Mouse (Mus musculus): ENCODE data around the gene Nsmf. TPM values are rescaled to one million over a fixed set of nuclear protein-coding genes. Genes with fewer than 3 reads are reported as not detected.

Gene Nsmf
- polyA plus RNA-seq, 1 experiment from 2014 or later = 10.8 TPM

- Histone ChIP-seq H3K9ac (ENCODE audit: low read depth, low read length) (peak within 1 kb of the TSS; percentile 28), H3K9me3 (replicated peaks; ENCODE audit: control insufficient read depth, low read length) (no peaks in the 10 kb centered on the region), H3K4me1 (ENCODE audit: control insufficient read depth, low read depth, low read length) (peaks cover 10% of the 10 kb centered on the region), H3K4me3 (ENCODE audit: low read depth, low read length) (peak within 1 kb of the TSS; percentile 41), H3K36me3 (ENCODE audit: control insufficient read depth, insufficient read depth) (no peaks in the 10 kb centered on the region), H3K27me3 (ENCODE audit: control insufficient read depth, insufficient read depth, low read depth, low read length) (no peaks in the 10 kb centered on the region), H3K27ac (ENCODE audit: low read length) (no peak within 1 kb of the TSS), H3K4me2 (ENCODE audit: low read depth, low read length) (peak within 1 kb of the TSS; percentile 59)
- WGBS (ENCODE audit: insufficient replicate concordance) = 39% methylated on average over 28 of the region's 28 CpGs
- ATAC-seq (ENCODE audit: low read depth) = peak; percentile 79
Observed at GRCm38 (mm10) chr2:25095109-25095850, 41.1 kb downstream of the Nsmf start, which contains the start of gene Noxa1. Gene Noxa1, minus strand, starts transcription at chr2:25095149.

- 53% methylated on average over 3 of the region's 3 CpGs for whole genome bisulfite sequencing (ENCODE audit: insufficient replicate concordance)
- Histone ChIP-seq H3K27ac (ENCODE audit: low read length) (no peak overlapping the region), H3K9ac (ENCODE audit: low read depth, low read length) (no peak overlapping the region), H3K36me3 (ENCODE audit: control insufficient read depth, insufficient read depth) (no peaks in the 10 kb centered on the region), H3K4me3 (ENCODE audit: low read depth, low read length) (no peak overlapping the region), H3K4me2 (ENCODE audit: low read depth, low read length) (no peak overlapping the region), H3K4me1 (ENCODE audit: control insufficient read depth, low read depth, low read length) (peaks cover 10% of the 10 kb centered on the region), H3K27me3 (ENCODE audit: control insufficient read depth, insufficient read depth, low read depth, low read length) (no peaks in the 10 kb centered on the region), H3K9me3 (replicated peaks; ENCODE audit: control insufficient read depth, low read length) (no peaks in the 10 kb centered on the region)
- no peak for ATAC-seq (ENCODE audit: low read depth)
Observed at GRCm38 (mm10) chr2:25098005-25098615, 44.0 kb downstream of the Nsmf start.

DNA sequence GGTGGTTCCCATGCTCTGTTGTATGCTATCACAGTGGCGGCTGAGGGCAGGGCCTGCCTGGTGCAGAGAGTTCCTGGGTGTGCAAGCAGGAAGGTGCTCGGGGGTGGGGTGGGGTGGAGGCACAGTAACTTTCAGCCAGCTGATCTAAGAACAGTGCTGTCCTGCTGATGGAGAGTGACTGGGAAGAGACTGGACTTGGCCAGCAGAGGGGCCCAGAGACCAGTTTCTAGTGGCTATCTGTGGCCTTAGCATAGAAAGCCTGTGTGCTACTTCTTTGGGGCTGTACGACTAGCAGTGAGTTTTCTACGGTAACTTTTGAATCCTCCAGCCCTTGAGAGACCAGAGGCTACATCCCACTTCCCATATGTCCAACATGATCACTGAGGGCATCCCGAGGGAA lies 44.8 kb downstream of the Nsmf start:
- Histone ChIP-seq H3K27ac (ENCODE audit: low read length) (no peak overlapping the region), H3K4me1 (ENCODE audit: control insufficient read depth, low read depth, low read length) (peaks cover 10% of the 10 kb centered on the region)
- no peak for ATAC-seq (ENCODE audit: low read depth)

DNA sequence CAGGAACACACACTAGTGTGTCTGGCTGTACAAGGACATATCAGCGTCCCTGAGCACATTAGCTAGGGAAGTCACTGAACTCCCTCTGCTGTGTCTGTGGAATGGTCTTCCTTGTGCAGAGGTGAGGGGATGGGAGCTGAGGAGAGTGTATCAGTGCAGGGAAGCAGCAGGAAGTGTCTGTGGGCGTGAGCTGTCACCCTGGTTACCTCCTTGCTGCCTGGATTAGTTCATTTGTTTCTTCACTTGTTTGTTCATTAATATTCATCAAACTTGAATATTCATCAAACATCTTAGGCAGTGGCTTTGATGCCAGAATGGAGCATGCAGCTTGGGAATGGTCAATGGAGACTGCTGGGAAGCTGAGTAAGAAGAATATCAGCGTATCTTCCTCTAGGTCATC lies 45.5 kb downstream of the Nsmf start:
- no peak overlapping the region for H3K4me3 ChIP-seq (ENCODE audit: low read depth, low read length)
- no peaks in the 10 kb centered on the region for H3K27me3 ChIP-seq (ENCODE audit: control insufficient read depth, insufficient read depth, low read depth, low read length)
- H3K9me3 ChIP-seq (replicated peaks; ENCODE audit: control insufficient read depth, low read length) = no peaks in the 10 kb centered on the region
- no peak overlapping the region for H3K9ac ChIP-seq (ENCODE audit: low read depth, low read length)
- H3K27ac ChIP-seq (ENCODE audit: low read length) = no peak overlapping the region
- no peak overlapping the region for H3K4me2 ChIP-seq (ENCODE audit: low read depth, low read length)
- no peaks in the 10 kb centered on the region for H3K36me3 ChIP-seq (ENCODE audit: control insufficient read depth, insufficient read depth)
- no peak for ATAC-seq (ENCODE audit: low read depth)
- peaks cover 8% of the 10 kb centered on the region for H3K4me1 ChIP-seq (ENCODE audit: control insufficient read depth, low read depth, low read length)
- 64% methylated on average over 3 of the region's 3 CpGs for WGBS (ENCODE audit: insufficient replicate concordance)

More for the DNA sequence above, 44.8 kb downstream of the Nsmf start:
- Histone ChIP-seq H3K4me3 (ENCODE audit: low read depth, low read length) (no peak overlapping the region), H3K27me3 (ENCODE audit: control insufficient read depth, insufficient read depth, low read depth, low read length) (no peaks in the 10 kb centered on the region), H3K36me3 (ENCODE audit: control insufficient read depth, insufficient read depth) (no peaks in the 10 kb centered on the region), H3K4me2 (ENCODE audit: low read depth, low read length) (no peak overlapping the region), H3K9ac (ENCODE audit: low read depth, low read length) (no peak overlapping the region), H3K9me3 (replicated peaks; ENCODE audit: control insufficient read depth, low read length) (no peaks in the 10 kb centered on the region)
- 37% methylated on average over 5 of the region's 5 CpGs for WGBS (ENCODE audit: insufficient replicate concordance)

DNA sequence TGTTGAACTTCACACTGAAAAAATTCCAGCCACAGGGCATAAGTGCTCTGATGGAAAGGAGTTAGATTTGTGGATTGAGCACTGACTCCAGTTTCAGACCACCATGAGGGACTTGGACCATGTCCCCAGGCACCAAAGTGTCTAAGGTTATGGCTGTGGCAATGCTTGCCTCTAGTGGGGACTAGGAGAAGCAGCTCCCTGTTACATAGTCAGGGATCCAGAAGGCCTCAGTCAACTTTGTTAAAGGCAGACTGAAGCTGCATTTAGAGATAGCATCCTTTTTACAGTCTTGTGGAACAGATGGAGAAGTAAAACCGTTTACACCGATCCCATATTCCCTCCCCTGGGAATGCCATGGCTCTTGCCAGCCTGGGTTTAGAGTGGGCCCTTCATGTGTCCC lies 50.0 kb downstream of the Nsmf start:
- 81% methylated on average over 2 of the region's 2 CpGs for WGBS (ENCODE audit: insufficient replicate concordance)
- no peak overlapping the region for H3K27ac ChIP-seq (ENCODE audit: low read length)
- peaks cover 6% of the 10 kb centered on the region for H3K4me1 ChIP-seq (ENCODE audit: control insufficient read depth, low read depth, low read length)
- no peak overlapping the region for H3K9ac ChIP-seq (ENCODE audit: low read depth, low read length)
- H3K9me3 ChIP-seq (replicated peaks; ENCODE audit: control insufficient read depth, low read length) = no peaks in the 10 kb centered on the region
- H3K27me3 ChIP-seq (ENCODE audit: control insufficient read depth, insufficient read depth, low read depth, low read length) = no peaks in the 10 kb centered on the region
- H3K36me3 ChIP-seq (ENCODE audit: control insufficient read depth, insufficient read depth) = no peaks in the 10 kb centered on the region
- ATAC-seq (ENCODE audit: low read depth) = no peak
- H3K4me3 ChIP-seq (ENCODE audit: low read depth, low read length) = no peak overlapping the region
- no peak overlapping the region for H3K4me2 ChIP-seq (ENCODE audit: low read depth, low read length)

DNA sequence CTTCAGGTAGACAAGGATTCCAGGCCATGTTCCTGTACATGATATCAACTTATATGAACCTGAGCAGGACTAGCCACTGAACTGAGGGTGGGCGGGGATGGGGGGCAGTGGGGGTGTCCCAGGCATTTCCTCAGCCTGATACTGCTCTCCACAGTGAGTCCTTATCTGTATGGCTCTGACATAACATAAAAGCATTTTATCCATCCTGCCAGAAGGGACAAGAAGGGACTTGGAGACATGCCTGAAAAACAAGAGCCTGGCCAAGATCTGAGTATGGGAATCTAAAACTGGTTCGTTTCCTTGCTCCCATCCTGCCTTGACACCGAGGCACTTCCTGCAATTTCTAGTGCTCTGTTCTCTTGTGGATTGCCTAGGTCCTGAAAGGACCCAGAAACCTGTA lies 51.9 kb downstream of the Nsmf start:
- 0 out of 2 replicates have a peak overlapping the region, but pooled peaks have one; percentile 9 for H3K27ac ChIP-seq (ENCODE audit: low read length)
- no peak overlapping the region for H3K4me3 ChIP-seq (ENCODE audit: low read depth, low read length)

DNA sequence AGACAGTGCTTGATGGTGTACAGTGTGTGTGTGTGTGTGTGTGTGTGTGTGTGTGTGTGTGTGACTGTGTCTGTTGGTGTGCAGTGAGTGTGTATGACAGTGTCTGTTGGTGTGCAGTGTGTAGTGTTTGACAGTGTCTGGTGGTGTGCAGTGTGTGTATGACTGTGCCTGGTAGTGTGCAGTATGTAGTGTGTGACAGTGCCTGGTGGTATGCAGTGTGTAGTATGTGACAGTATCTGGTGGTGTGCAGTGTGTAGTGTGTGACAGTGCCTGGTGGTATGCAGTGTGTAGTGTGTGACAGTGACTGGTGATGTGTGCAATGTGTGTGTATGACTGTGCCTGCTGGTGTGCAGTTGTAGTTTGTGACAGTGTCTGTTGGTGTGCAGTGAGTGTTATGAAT lies 55.3 kb downstream of the Nsmf start:
- no peaks in the 10 kb centered on the region for H3K9me3 ChIP-seq (replicated peaks; ENCODE audit: control insufficient read depth, low read length)
- H3K27me3 ChIP-seq (ENCODE audit: control insufficient read depth, insufficient read depth, low read depth, low read length) = no peaks in the 10 kb centered on the region
- no peak for ATAC-seq (ENCODE audit: low read depth)
- no peak overlapping the region for H3K27ac ChIP-seq (ENCODE audit: low read length)
- H3K4me2 ChIP-seq (ENCODE audit: low read depth, low read length) = no peak overlapping the region
- H3K4me3 ChIP-seq (ENCODE audit: low read depth, low read length) = no peak overlapping the region
- no peaks in the 10 kb centered on the region for H3K36me3 ChIP-seq (ENCODE audit: control insufficient read depth, insufficient read depth)
- H3K4me1 ChIP-seq (ENCODE audit: control insufficient read depth, low read depth, low read length) = peaks cover 23% of the 10 kb centered on the region
- H3K9ac ChIP-seq (ENCODE audit: low read depth, low read length) = no peak overlapping the region

More for the DNA sequence above, 51.9 kb downstream of the Nsmf start:
- peak; percentile 45 for ATAC-seq (ENCODE audit: low read depth)
- no peaks in the 10 kb centered on the region for H3K36me3 ChIP-seq (ENCODE audit: control insufficient read depth, insufficient read depth)
- no peak overlapping the region for H3K9ac ChIP-seq (ENCODE audit: low read depth, low read length)
- H3K27me3 ChIP-seq (ENCODE audit: control insufficient read depth, insufficient read depth, low read depth, low read length) = no peaks in the 10 kb centered on the region
- no peaks in the 10 kb centered on the region for H3K9me3 ChIP-seq (replicated peaks; ENCODE audit: control insufficient read depth, low read length)
- WGBS (ENCODE audit: insufficient replicate concordance) = 26% methylated on average over 3 of the region's 3 CpGs
- H3K4me2 ChIP-seq (ENCODE audit: low read depth, low read length) = no peak overlapping the region
- peaks cover 14% of the 10 kb centered on the region for H3K4me1 ChIP-seq (ENCODE audit: control insufficient read depth, low read depth, low read length)

GRCm38 (mm10) chr2:25110505-25111183 lies 56.5 kb downstream of the Nsmf start:
- H3K36me3 ChIP-seq (ENCODE audit: control insufficient read depth, insufficient read depth) = no peaks in the 10 kb centered on the region
- peak overlapping the region; percentile 65 for H3K27ac ChIP-seq (ENCODE audit: low read length)
- no peak overlapping the region for H3K9ac ChIP-seq (ENCODE audit: low read depth, low read length)
- H3K9me3 ChIP-seq (replicated peaks; ENCODE audit: control insufficient read depth, low read length) = no peaks in the 10 kb centered on the region
- H3K4me3 ChIP-seq (ENCODE audit: low read depth, low read length) = no peak overlapping the region
- H3K4me1 ChIP-seq (ENCODE audit: control insufficient read depth, low read depth, low read length) = peaks cover 27% of the 10 kb centered on the region
- no peak overlapping the region; the same call in 1 of the 2 replicates for H3K4me2 ChIP-seq (ENCODE audit: low read depth, low read length)
- no peaks in the 10 kb centered on the region for H3K27me3 ChIP-seq (ENCODE audit: control insufficient read depth, insufficient read depth, low read depth, low read length)
- ATAC-seq (ENCODE audit: low read depth) = peak; percentile 30

All from liver, embryonic 16.5 days (tissue).